Mouse (Mus musculus): Measurements from ENCODE around the gene Olfr734. TPM values are rescaled to one million over a fixed set of nuclear protein-coding genes. Genes with fewer than 3 reads are reported as not detected.

Gene Olfr734
- polyA plus RNA-seq, 1 experiment: not detected

- Histone ChIP-seq H3K27me3 (ENCODE audit: control insufficient read depth, insufficient read depth, insufficient read length) (no peaks in the 10 kb centered on the region), H3K79me2 (ENCODE audit: control insufficient read depth, insufficient read depth) (no peaks in the 10 kb centered on the region), H3K4me3 (no peak overlapping the region), H3K36me3 (ENCODE audit: control insufficient read depth, insufficient read depth) (no peaks in the 10 kb centered on the region), H3ac (ENCODE audit: control insufficient read depth, insufficient read length) (no peak overlapping the region), H3K4me2 (ENCODE audit: low read depth) (no peak overlapping the region)
- TF ChIP-seq CEBPB (IDR thresholded peaks at IDR 0.05; ENCODE audit: insufficient read depth, poor library complexity, severe bottlenecking): no peak
- TF ChIP-seq POLR2A (IDR thresholded peaks at IDR 0.05; ENCODE audit: insufficient read length, low read depth): no peak
- TF ChIP-seq E2F4 (IDR thresholded peaks at IDR 0.05; ENCODE audit: insufficient read depth): no peak
These were observed 25.9 kb upstream of the Olfr734 start for GRCm38 (mm10) chr14:50352438-50352837.

GRCm38 (mm10) chr14:50348796-50349195, 22.2 kb upstream of the Olfr734 start, which contains the start of gene Olfr735:
Gene Olfr735, minus strand, starts transcription at chr14:50348872.
- Histone ChIP-seq H3K79me2 (ENCODE audit: control insufficient read depth, insufficient read depth) (no peaks in the 10 kb centered on the region), H3K4me3 (no peak within 1 kb of the TSS), H3K27me3 (ENCODE audit: control insufficient read depth, insufficient read depth, insufficient read length) (no peaks in the 10 kb centered on the region), H3K36me3 (ENCODE audit: control insufficient read depth, insufficient read depth) (no peaks in the 10 kb centered on the region), H3K4me2 (ENCODE audit: low read depth) (no peak within 1 kb of the TSS), H3ac (ENCODE audit: control insufficient read depth, insufficient read length) (no peak within 1 kb of the TSS)
- TF ChIP-seq E2F4 (IDR thresholded peaks at IDR 0.05; ENCODE audit: insufficient read depth): no peak
- TF ChIP-seq TCF12 (IDR thresholded peaks at IDR 0.05; ENCODE audit: insufficient read depth, poor library complexity, severe bottlenecking): no peak
- no peak for TF ChIP-seq POLR2AphosphoS2 (IDR thresholded peaks at IDR 0.05; ENCODE audit: insufficient read length, low read depth)
- TF ChIP-seq USF1 (IDR thresholded peaks at IDR 0.05; ENCODE audit: low read depth): no peak

- Histone ChIP-seq H3K27me3 (ENCODE audit: control insufficient read depth, insufficient read depth, insufficient read length) (no peaks in the 10 kb centered on the region), H3ac (ENCODE audit: control insufficient read depth, insufficient read length) (no peak within 1 kb of the TSS), H3K36me3 (ENCODE audit: control insufficient read depth, insufficient read depth) (no peaks in the 10 kb centered on the region), H3K79me2 (ENCODE audit: control insufficient read depth, insufficient read depth) (no peaks in the 10 kb centered on the region), H3K4me2 (ENCODE audit: low read depth) (no peak within 1 kb of the TSS), H3K4me3 (no peak within 1 kb of the TSS)
- no peak for TF ChIP-seq POLR2AphosphoS2 (IDR thresholded peaks at IDR 0.05; ENCODE audit: insufficient read length, low read depth)
- TF ChIP-seq MYOG (IDR thresholded peaks at IDR 0.05; ENCODE audit: control insufficient read depth in 1 of 3, insufficient read depth in 1 of 3, insufficient read length in 2 of 3, low read depth in 2 of 3): no peak
- TF ChIP-seq MAX (IDR thresholded peaks at IDR 0.05; ENCODE audit: low read depth): no peak
- TF ChIP-seq MYOD1 (IDR thresholded peaks at IDR 0.05; ENCODE audit: control insufficient read depth in 1 of 3, insufficient read length in 2 of 3, low read depth in 2 of 3): no peak
- TF ChIP-seq USF1 (IDR thresholded peaks at IDR 0.05; ENCODE audit: low read depth): no peak
- no peak for TF ChIP-seq POLR2A (IDR thresholded peaks at IDR 0.05; ENCODE audit: insufficient read length, low read depth)
- no peak for TF ChIP-seq REST (IDR thresholded peaks at IDR 0.05; ENCODE audit: insufficient read depth, insufficient read length)
- no peak for TF ChIP-seq TCF12 (IDR thresholded peaks at IDR 0.05; ENCODE audit: insufficient read depth, poor library complexity, severe bottlenecking)
- TF ChIP-seq TCF3 (IDR thresholded peaks at IDR 0.05; ENCODE audit: insufficient read length, low read depth): no peak
- TF ChIP-seq SRF (IDR thresholded peaks at IDR 0.05; ENCODE audit: control insufficient read depth, insufficient read length, low read depth): no peak
- no peak for TF ChIP-seq E2F4 (IDR thresholded peaks at IDR 0.05; ENCODE audit: insufficient read depth)
- TF ChIP-seq CEBPB (IDR thresholded peaks at IDR 0.05; ENCODE audit: insufficient read depth, poor library complexity, severe bottlenecking): no peak
These were observed 25.1 kb downstream of the Olfr734 start, which contains the start of gene Olfr733 for GRCm38 (mm10) chr14:50301422-50301821. Gene Olfr733, minus strand, starts transcription at chr14:50301522.

- no peaks in the 10 kb centered on the region for H3K27me3 ChIP-seq (ENCODE audit: control insufficient read depth, insufficient read depth, insufficient read length)
- no peaks in the 10 kb centered on the region for H3K79me2 ChIP-seq (ENCODE audit: control insufficient read depth, insufficient read depth)
- no peaks in the 10 kb centered on the region for H3K36me3 ChIP-seq (ENCODE audit: control insufficient read depth, insufficient read depth)
- TF ChIP-seq MAX (IDR thresholded peaks at IDR 0.05; ENCODE audit: low read depth) (no peak), MYOG (IDR thresholded peaks at IDR 0.05; ENCODE audit: control insufficient read depth in 1 of 3, insufficient read depth in 1 of 3, insufficient read length in 2 of 3, low read depth in 2 of 3) (no peak), POLR2AphosphoS2 (IDR thresholded peaks at IDR 0.05; ENCODE audit: insufficient read length, low read depth) (no peak), CEBPB (IDR thresholded peaks at IDR 0.05; ENCODE audit: insufficient read depth, poor library complexity, severe bottlenecking) (no peak)
- no peak within 1 kb of the TSS for H3ac ChIP-seq (ENCODE audit: control insufficient read depth, insufficient read length)
- no peak within 1 kb of the TSS for H3K4me3 ChIP-seq
- no peak within 1 kb of the TSS for H3K4me2 ChIP-seq (ENCODE audit: low read depth)
These were observed 42.5 kb downstream of the Olfr734 start, which contains the start of gene Olfr732 for GRCm38 (mm10) chr14:50284106-50284505. Gene Olfr732, minus strand, starts transcription at chr14:50284206.

Other genes starting within 250 kb of the Olfr734 start
- gene Olfr726, start 235.8 kb downstream of the Olfr734 start, polyA plus RNA-seq (2012; fragmentation: generic; extraction: Trizol): not detected
- not detected for gene Olfr727, start 203.6 kb downstream of the Olfr734 start, polyA plus RNA-seq (2012; fragmentation: generic; extraction: Trizol)
- not detected for gene Olfr728, start 184.1 kb downstream of the Olfr734 start, polyA plus RNA-seq (2012; fragmentation: generic; extraction: Trizol)
- not detected for gene Olfr729, start 173.9 kb downstream of the Olfr734 start, polyA plus RNA-seq (2012; fragmentation: generic; extraction: Trizol)
- not detected for gene Olfr730, start 138.6 kb downstream of the Olfr734 start, polyA plus RNA-seq (2012; fragmentation: generic; extraction: Trizol)
- gene Olfr731, start 84.9 kb downstream of the Olfr734 start, polyA plus RNA-seq (2012; fragmentation: generic; extraction: Trizol): not detected
- not detected for gene Olfr732, start 42.6 kb downstream of the Olfr734 start, polyA plus RNA-seq (2012; fragmentation: generic; extraction: Trizol)
- not detected for gene Olfr733, start 25.2 kb downstream of the Olfr734 start, polyA plus RNA-seq (2012; fragmentation: generic; extraction: Trizol)
- not detected for gene Olfr735, start 22.1 kb upstream of the Olfr734 start, polyA plus RNA-seq (2012; fragmentation: generic; extraction: Trizol)
- gene Tlr11, start 31.2 kb upstream of the Olfr734 start, polyA plus RNA-seq (2012; fragmentation: generic; extraction: Trizol): not detected
- gene Olfr736, start 54.4 kb upstream of the Olfr734 start, polyA plus RNA-seq (2012; fragmentation: generic; extraction: Trizol): not detected
- gene Olfr738, start 80.8 kb upstream of the Olfr734 start, polyA plus RNA-seq (2012; fragmentation: generic; extraction: Trizol): not detected
- not detected for gene Olfr739, start 91.9 kb upstream of the Olfr734 start, polyA plus RNA-seq (2012; fragmentation: generic; extraction: Trizol)
- not detected for gene Olfr740, start 118.8 kb upstream of the Olfr734 start, polyA plus RNA-seq (2012; fragmentation: generic; extraction: Trizol)
- not detected for gene Olfr741, start 146.0 kb upstream of the Olfr734 start, polyA plus RNA-seq (2012; fragmentation: generic; extraction: Trizol)
- not detected for gene Olfr742, start 176.8 kb upstream of the Olfr734 start, polyA plus RNA-seq (2012; fragmentation: generic; extraction: Trizol)
- not detected for gene Olfr743, start 195.1 kb upstream of the Olfr734 start, polyA plus RNA-seq (2012; fragmentation: generic; extraction: Trizol)